Mouse (Mus musculus) brain, embryonic 14.5 days (tissue): ENCODE data around the gene Utp18.
"Not testable (repeated sequence)": the region's sequence is repeated elsewhere in the genome, so short reads cannot be mapped to it uniquely, and the experiment has no call there.

Source experiments
- CTCF ChIP-seq: fragments of 200-500 bp; IDR thresholded peaks from 2 replicates; pipeline ENCODE4 v1.5.1; 2012; ENCODE audit warnings: inconsistent platforms, mild to moderate bottlenecking, moderate library complexity, borderline replicate concordance; ENCODE audit not compliant: insufficient read depth, insufficient read length; ENCODE audit errors: extremely low read depth
- POLR2A ChIP-seq: fragments of 200-500 bp; IDR thresholded peaks from 2 replicates; pipeline ENCODE4 v1.6.1; 2012; ENCODE audit warnings: mild to moderate bottlenecking, inconsistent platforms, borderline replicate concordance; ENCODE audit not compliant: poor library complexity, insufficient read depth, insufficient read length, severe bottlenecking; ENCODE audit errors: extremely low read depth

GRCm38 (mm10) chr11:93915019-93915418 lies 29.5 kb upstream of the Utp18 start:
- TF ChIP-seq CTCF, POLR2A: not testable (repeated sequence)
